Mouse (Mus musculus) left cerebral cortex, adult 9 months (tissue): ENCODE measurements around the gene Abl2.
"Not testable (repeated sequence)": the region's sequence is repeated elsewhere in the genome, so short reads cannot be mapped to it uniquely, and the experiment has no call there.

Source experiments
- DNase-seq, 2 experiments: peaks; one replicate each; pipeline ENCODE4 v3.0.0; 2022; ENCODE audit warnings: low spot score in 2 of 2

Abl2 gene

GRCm38 (mm10) chr1:156558024-156558930, at the start of gene Abl2:
Abl2 (plus strand) TSS chr1:156558786.
- peak; percentile 73 to 83 for DNase-seq

GRCm38 (mm10) chr1:156520136-156520780, 38.3 kb upstream of the Abl2 start:
- DNase-seq = no peak

- DNase-seq = no peak
Measured at GRCm38 (mm10) chr1:156521796-156522517, 36.6 kb upstream of the Abl2 start.

GRCm38 (mm10) chr1:156523842-156524241, 34.7 kb upstream of the Abl2 start, which contains the start of gene Gm10031:
Gm10031 (plus strand) TSS chr1:156524012.
- DNase-seq = not testable (repeated sequence)

DNA sequence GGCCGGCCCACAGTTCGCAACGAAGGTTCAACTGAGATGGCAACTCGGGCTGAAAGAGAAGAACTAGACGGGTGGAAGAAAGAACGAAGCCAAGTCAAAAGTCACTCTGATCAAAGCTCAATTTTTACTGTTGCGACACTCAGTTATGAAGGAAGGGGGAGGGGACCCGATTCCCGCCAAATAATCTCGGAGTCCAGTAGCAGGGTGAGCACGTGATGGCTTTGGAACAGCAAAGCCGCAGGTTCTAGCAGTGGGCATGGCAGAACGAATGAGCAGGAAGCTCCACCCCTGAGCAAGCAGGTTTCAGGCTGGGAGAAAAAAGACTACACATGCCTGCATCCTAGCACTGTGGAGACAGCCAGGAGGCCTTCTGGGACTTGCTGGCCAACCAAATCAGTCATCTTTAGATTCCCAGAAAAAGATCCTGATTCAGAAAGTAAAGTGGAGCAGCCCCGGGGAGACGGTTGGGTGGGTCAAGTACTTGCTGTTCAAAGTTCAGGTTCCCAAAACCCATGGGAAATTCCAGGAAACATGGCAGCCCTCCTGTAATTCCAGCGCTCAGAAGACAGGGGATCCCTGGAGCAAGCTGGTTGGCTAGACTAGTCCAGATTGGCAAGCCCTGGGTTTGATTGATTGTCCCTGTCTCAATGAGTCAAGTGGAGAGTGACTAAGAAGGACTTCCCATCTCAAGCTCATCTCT, 26.0 kb upstream of the Abl2 start:
- DNase-seq = not testable (repeated sequence)

DNA sequence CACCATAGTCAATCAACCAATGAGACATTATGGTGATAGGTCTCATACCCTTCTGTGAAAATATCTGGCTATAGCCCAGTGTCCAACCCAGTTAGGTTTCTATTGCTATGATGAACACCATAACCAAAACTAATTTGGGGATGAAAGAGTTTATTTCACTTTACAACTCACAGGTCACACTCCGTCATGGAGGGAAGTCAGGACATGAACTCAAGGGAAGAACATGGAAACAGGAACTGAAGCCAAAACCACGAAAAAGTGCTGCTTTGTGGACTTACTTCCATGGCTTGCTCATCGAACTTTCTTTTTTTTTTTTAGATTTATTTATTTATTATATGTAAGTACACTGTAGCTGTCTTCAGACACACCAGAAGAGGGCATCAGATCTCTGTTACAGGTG, 25.1 kb upstream of the Abl2 start:
- no peak for DNase-seq

DNA sequence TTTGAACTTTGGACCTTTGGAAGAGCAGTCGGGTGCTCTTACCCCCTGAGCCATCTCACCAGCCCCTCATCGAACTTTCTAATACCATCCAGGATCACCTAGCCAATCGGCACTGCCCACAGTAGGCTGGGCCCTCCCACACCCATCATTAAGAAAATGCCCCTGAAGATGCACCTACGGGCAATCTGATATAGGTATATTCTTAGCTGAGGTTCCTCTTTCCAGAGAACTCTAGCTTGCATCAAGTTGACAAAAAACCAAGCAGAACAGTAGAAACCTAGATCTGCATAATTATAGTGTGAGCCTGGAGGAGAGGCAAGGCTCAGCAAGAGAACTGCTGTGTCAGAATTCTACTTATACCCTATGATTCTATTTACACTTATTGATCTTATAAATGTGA, 24.7 kb upstream of the Abl2 start:
- DNase-seq = no peak

- DNase-seq = no peak
Measured at GRCm38 (mm10) chr1:156537031-156537430, 21.6 kb upstream of the Abl2 start.

DNA sequence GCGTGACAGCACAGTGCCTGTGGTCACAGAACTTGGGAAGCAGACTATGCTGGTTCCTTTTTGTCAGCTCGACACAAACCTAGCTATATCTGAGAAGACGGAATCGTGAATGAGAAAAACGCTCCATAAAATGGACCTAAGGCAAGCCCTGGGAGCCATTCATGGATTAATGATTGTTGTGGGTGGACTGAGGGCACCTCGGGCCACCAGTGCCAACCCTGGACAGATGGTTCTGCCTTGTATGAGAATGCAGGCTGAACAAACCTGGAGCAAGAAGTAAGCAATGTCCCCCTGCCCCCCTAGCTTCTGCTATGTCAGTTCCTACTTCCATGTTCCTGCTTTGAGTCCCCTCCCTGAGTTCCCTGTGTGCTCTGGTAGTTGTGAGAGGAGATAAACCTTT, 20.9 kb upstream of the Abl2 start:
- no peak for DNase-seq

DNA sequence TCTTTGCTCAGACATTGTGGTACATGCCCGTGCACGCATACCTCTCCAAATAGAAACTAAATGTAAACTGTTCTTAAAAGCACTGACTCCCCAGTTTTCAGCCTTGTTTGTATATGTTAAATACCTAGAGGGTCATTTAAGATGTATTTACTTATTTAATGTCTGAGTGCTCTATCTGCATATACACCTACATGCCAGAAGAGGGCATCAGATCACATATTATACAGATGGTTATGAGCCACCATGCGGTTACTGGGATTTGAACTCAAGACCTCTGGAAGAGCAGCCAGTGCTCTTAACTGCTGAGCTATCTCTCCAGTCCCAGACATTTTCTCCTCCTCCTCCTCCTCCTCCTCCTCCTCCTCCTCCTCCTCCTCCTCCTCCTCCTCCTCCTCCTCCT, 20.2 kb upstream of the Abl2 start:
- DNase-seq = no peak

DNA sequence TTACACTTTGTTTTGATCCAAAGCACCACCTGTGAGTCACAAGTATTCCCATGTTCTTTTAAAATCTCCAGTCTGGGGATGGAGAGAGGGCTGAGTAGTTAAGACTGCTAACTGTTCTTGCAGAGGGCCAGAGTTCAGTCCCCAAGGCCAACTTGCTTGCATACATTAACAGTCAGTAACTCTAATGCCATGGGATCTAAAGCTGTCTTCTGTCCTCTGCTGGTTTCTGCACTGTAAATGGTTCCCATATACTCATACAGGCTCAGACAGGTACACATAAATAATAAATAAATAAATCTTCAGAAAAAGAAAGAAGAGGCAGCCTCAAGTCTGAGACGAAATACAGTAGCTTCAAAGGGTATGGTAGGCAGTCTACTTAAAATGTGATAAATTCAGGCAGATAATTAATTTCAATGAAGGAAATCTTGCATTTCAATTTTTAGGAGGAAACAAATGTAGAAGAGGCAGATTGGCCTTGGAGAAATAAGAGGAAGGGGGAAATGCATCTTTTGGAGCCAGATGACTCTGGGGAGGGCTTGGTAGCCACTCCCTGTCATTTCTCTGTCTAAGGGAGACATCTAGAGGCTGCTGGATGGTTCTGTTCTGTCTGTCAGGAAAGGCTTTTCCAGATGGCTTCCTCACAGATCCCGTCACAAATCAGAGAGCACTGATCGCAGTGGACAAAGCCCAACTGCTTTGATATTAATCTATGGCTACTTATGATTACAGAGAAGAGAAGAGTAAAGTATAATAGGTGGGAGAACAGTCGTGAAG, 18.6 kb upstream of the Abl2 start:
- DNase-seq = peak in 1 of 2 experiments; percentile 23

DNA sequence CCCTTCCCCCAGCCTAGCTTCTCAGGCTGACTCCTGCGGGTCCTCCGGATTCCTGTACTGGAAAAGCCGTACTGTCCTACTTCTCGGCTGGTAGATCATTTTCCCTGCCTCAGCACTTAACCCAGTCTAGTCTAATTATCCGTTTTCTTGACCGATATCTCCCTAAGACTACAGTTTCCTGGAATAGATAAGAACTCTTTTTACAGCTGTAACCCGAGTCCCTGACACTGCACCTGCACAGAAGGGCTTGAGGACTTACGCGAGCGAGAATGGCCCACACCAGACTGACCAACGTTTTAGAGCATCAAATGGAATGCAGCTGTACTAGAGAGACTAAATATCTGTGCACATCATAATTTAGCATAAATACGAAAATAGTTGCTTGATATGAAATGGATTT, 14.6 kb upstream of the Abl2 start:
- DNase-seq = no peak

DNA sequence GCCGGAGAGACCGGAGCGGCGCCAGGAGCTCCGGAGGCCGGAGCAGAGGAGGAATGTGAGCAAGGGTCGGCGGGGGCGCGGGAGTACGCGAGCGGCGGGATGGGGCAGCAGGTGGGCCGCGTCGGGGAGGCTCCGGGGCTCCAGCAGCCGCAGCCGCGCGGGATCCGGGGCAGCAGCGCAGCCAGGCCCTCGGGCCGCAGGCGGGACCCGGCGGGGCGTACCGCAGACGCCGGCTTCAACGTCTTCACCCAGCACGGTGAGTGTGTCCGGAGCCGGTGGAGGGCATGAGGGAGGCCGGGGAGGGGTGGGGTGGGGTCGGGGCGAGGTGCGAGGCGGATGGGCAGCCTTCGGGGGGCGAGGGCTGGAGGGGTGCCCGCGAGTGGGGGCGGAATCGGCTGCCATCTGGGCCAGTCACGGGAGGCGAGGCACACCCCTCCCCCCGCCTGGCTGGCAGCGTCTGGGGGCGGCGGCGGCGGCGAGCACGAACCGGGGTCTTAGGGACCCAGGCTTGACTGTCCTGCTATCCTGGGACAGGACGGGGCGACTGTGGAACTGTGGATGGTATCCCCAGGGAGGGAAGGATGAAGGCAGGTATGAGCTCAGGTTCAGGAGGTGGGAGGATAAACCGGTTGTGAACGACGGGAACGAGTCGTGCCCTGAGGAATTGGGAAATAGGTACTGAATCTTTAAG, 509 bp downstream of the Abl2 start:
- DNase-seq = peak in 1 of 2 experiments; percentile 47

GRCm38 (mm10) chr1:156559641-156560020, 1.0 kb downstream of the Abl2 start:
- no peak for DNase-seq

- DNase-seq = no peak
Measured at GRCm38 (mm10) chr1:156560500-156560899, 1.9 kb downstream of the Abl2 start.

- DNase-seq = no peak
Measured at GRCm38 (mm10) chr1:156565328-156565727, 6.7 kb downstream of the Abl2 start.

DNA sequence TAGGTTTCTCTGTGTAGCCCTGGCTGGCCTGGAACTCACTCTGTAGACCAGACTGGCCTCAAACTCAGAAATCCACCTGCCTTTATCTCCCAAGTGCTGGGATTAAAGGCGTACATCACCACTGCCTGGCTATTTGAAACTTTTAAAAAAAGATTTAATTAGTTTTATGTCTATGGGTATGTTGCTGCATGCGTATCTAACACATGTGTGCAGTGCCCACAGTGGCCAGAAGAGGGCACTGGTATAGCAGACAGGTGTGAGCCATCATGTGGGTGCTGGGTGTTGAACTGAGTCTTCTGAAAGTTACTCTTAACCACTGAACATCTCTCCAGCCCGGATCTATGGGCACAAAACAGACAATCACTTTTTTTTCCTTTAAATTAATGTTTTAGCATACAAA, 7.5 kb downstream of the Abl2 start:
- DNase-seq = no peak

DNA sequence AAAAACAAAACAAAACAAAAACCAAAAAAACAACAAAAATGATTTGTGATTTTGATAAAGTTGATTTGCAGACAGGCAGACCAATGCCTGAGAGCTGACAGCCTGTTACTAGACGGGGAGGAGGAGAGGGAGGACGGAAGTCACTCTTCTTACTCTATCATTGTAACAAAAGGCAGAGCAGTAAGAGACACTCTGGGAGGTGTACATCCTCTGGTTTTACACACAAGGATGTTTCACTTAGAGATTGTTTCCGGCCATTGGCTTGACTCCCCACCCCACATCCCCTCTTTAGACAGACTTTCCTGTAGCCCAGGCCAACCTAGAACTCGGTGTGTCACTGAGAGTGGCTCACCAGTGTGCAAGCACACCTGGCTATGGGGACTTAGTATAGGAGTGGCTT, 11.0 kb downstream of the Abl2 start:
- DNase-seq = no peak

GRCm38 (mm10) chr1:156572952-156573351, 14.4 kb downstream of the Abl2 start:
- DNase-seq = no peak

DNA sequence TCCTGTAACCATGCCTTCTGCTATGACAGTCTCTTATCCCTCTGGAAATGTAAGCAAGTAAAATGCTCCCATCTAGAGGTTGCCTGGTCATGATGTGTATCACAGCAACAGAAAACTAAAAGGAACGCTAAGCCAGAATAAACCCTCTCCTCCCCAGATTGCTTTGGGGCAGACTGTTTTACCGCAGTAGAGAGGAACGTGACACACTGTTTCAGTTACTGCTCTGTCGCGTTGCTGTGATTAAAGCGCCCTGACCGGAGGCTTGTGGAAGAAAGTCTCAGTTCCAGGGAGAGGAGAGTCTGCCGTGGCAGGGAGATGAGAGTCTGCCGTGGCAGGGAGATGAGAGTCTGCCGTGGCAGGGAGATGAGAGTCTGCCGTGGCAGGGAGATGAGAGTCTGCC, 22.6 kb downstream of the Abl2 start:
- DNase-seq = no peak
